Mouse (Mus musculus): ENCODE measurements around the gene Taco1. TPM values are rescaled to one million over a fixed set of nuclear protein-coding genes. Genes with fewer than 3 reads are reported as not detected.
"Not testable (repeated sequence)": the region's sequence is repeated elsewhere in the genome, so short reads cannot be mapped to it uniquely, and the experiment has no call there.

Gene Taco1
- polyA plus RNA-seq, 1 experiment from 2014 or later = 12.8 TPM

GRCm38 (mm10) chr11:106055341-106055740 lies 10.5 kb upstream of the Taco1 start:
- 0 out of 2 replicates have a peak, but pooled peaks have one; percentile 23 for ATAC-seq (replicated peaks; ENCODE audit: low FRiP score)
- DNase-seq (ENCODE audit: low spot score) = no peak
- H3K27ac ChIP-seq (ENCODE audit: low read depth, low read length) = peak overlapping the region; percentile 94
- no peak overlapping the region for H3K4me3 ChIP-seq (ENCODE audit: low read depth, low read length)
- peaks cover 54% of the 10 kb centered on the region for H3K36me3 ChIP-seq (ENCODE audit: control insufficient read depth, insufficient read depth, low read length)
- H3K27me3 ChIP-seq (replicated peaks; ENCODE audit: control insufficient read depth, insufficient read depth, low read length) = no peaks in the 10 kb centered on the region
- H3K4me1 ChIP-seq (replicated peaks; ENCODE audit: control insufficient read depth, insufficient read depth, low read length) = peaks cover 33% of the 10 kb centered on the region
- 69% methylated on average over 6 of the region's 6 CpGs for WGBS
- H3K9me3 ChIP-seq (ENCODE audit: control insufficient read depth, low read length) = no peaks in the 10 kb centered on the region
- H3K9ac ChIP-seq (ENCODE audit: low read depth, low read length) = no peak overlapping the region; the same call in 1 of the 2 replicates
- peak overlapping the region; percentile 23 for H3K4me2 ChIP-seq

GRCm38 (mm10) chr11:106056819-106057491 lies 8.9 kb upstream of the Taco1 start:
- peak overlapping the region; percentile 59 for H3K4me2 ChIP-seq
- 43% methylated on average over 8 of the region's 8 CpGs for WGBS
- peak overlapping the region; percentile 94 for H3K27ac ChIP-seq (ENCODE audit: low read depth, low read length)
- peaks cover 33% of the 10 kb centered on the region for H3K4me1 ChIP-seq (replicated peaks; ENCODE audit: control insufficient read depth, insufficient read depth, low read length)
- no peaks in the 10 kb centered on the region for H3K9me3 ChIP-seq (ENCODE audit: control insufficient read depth, low read length)
- H3K4me3 ChIP-seq (ENCODE audit: low read depth, low read length) = no peak overlapping the region
- no peaks in the 10 kb centered on the region for H3K27me3 ChIP-seq (replicated peaks; ENCODE audit: control insufficient read depth, insufficient read depth, low read length)
- H3K36me3 ChIP-seq (ENCODE audit: control insufficient read depth, insufficient read depth, low read length) = peaks cover 43% of the 10 kb centered on the region
- peak; percentile 93 for ATAC-seq (replicated peaks; ENCODE audit: low FRiP score)
- DNase-seq (ENCODE audit: low spot score) = no peak
- peak overlapping the region; percentile 57; the same call in 1 of the 2 replicates for H3K9ac ChIP-seq (ENCODE audit: low read depth, low read length)

- Histone ChIP-seq H3K9me3 (ENCODE audit: control insufficient read depth, low read length) (no peaks in the 10 kb centered on the region), H3K36me3 (ENCODE audit: control insufficient read depth, insufficient read depth, low read length) (peaks cover 36% of the 10 kb centered on the region), H3K9ac (ENCODE audit: low read depth, low read length) (0 out of 2 replicates have a peak overlapping the region, but pooled peaks have one; percentile 31), H3K4me3 (ENCODE audit: low read depth, low read length) (no peak overlapping the region), H3K4me2 (no peak overlapping the region), H3K27me3 (replicated peaks; ENCODE audit: control insufficient read depth, insufficient read depth, low read length) (no peaks in the 10 kb centered on the region), H3K4me1 (replicated peaks; ENCODE audit: control insufficient read depth, insufficient read depth, low read length) (peaks cover 33% of the 10 kb centered on the region), H3K27ac (ENCODE audit: low read depth, low read length) (no peak overlapping the region; the same call in 1 of the 2 replicates)
- ATAC-seq (replicated peaks; ENCODE audit: low FRiP score) = no peak
- 86% methylated on average over 8 of the region's 8 CpGs for WGBS
- DNase-seq (ENCODE audit: low spot score) = no peak
These were observed 7.8 kb upstream of the Taco1 start for GRCm38 (mm10) chr11:106058020-106058419.

GRCm38 (mm10) chr11:106060549-106060948 lies 5.3 kb upstream of the Taco1 start:
- 76% methylated on average over 1 of the region's 1 CpGs for WGBS

GRCm38 (mm10) chr11:106061311-106061710 lies 4.5 kb upstream of the Taco1 start:
- Histone ChIP-seq H3K36me3 (ENCODE audit: control insufficient read depth, insufficient read depth, low read length) (peaks cover 11% of the 10 kb centered on the region), H3K9me3 (ENCODE audit: control insufficient read depth, low read length) (no peaks in the 10 kb centered on the region), H3K4me3 (ENCODE audit: low read depth, low read length) (no peak overlapping the region), H3K4me2 (no peak overlapping the region), H3K27me3 (replicated peaks; ENCODE audit: control insufficient read depth, insufficient read depth, low read length) (no peaks in the 10 kb centered on the region), H3K27ac (ENCODE audit: low read depth, low read length) (no peak overlapping the region), H3K9ac (ENCODE audit: low read depth, low read length) (no peak overlapping the region), H3K4me1 (replicated peaks; ENCODE audit: control insufficient read depth, insufficient read depth, low read length) (peaks cover 15% of the 10 kb centered on the region)
- no peak for DNase-seq (ENCODE audit: low spot score)
- no peak for ATAC-seq (replicated peaks; ENCODE audit: low FRiP score)
- WGBS = 75% methylated on average over 1 of the region's 1 CpGs

More at GRCm38 (mm10) chr11:106060549-106060948, 5.3 kb upstream of the Taco1 start:
- Histone ChIP-seq H3K27me3 (replicated peaks; ENCODE audit: control insufficient read depth, insufficient read depth, low read length) (no peaks in the 10 kb centered on the region), H3K4me3 (ENCODE audit: low read depth, low read length) (no peak overlapping the region), H3K4me2 (no peak overlapping the region), H3K9me3 (ENCODE audit: control insufficient read depth, low read length) (no peaks in the 10 kb centered on the region), H3K27ac (ENCODE audit: low read depth, low read length) (no peak overlapping the region), H3K4me1 (replicated peaks; ENCODE audit: control insufficient read depth, insufficient read depth, low read length) (peaks cover 23% of the 10 kb centered on the region), H3K9ac (ENCODE audit: low read depth, low read length) (no peak overlapping the region), H3K36me3 (ENCODE audit: control insufficient read depth, insufficient read depth, low read length) (peaks cover 14% of the 10 kb centered on the region)
- DNase-seq (ENCODE audit: low spot score) (no peak), ATAC-seq (replicated peaks; ENCODE audit: low FRiP score) (no peak)

- WGBS = 82% methylated on average over 5 of the region's 5 CpGs
- ATAC-seq (replicated peaks; ENCODE audit: low FRiP score) = no peak
- Histone ChIP-seq H3K27me3 (replicated peaks; ENCODE audit: control insufficient read depth, insufficient read depth, low read length) (no peaks in the 10 kb centered on the region), H3K4me1 (replicated peaks; ENCODE audit: control insufficient read depth, insufficient read depth, low read length) (peaks cover 5% of the 10 kb centered on the region), H3K4me2 (no peak overlapping the region), H3K27ac (ENCODE audit: low read depth, low read length) (no peak overlapping the region), H3K36me3 (ENCODE audit: control insufficient read depth, insufficient read depth, low read length) (peaks cover 2% of the 10 kb centered on the region), H3K9me3 (ENCODE audit: control insufficient read depth, low read length) (no peaks in the 10 kb centered on the region), H3K9ac (ENCODE audit: low read depth, low read length) (no peak overlapping the region), H3K4me3 (ENCODE audit: low read depth, low read length) (no peak overlapping the region)
- no peak for DNase-seq (ENCODE audit: low spot score)
These were observed 2.1 kb upstream of the Taco1 start for GRCm38 (mm10) chr11:106063756-106064155.

- Histone ChIP-seq H3K4me2 (peak overlapping the region; percentile 82), H3K4me1 (replicated peaks; ENCODE audit: control insufficient read depth, insufficient read depth, low read length) (peaks cover 5% of the 10 kb centered on the region), H3K27me3 (replicated peaks; ENCODE audit: control insufficient read depth, insufficient read depth, low read length) (no peaks in the 10 kb centered on the region), H3K36me3 (ENCODE audit: control insufficient read depth, insufficient read depth, low read length) (no peaks in the 10 kb centered on the region; the same call in 1 of the 2 replicates), H3K9me3 (ENCODE audit: control insufficient read depth, low read length) (no peaks in the 10 kb centered on the region), H3K27ac (ENCODE audit: low read depth, low read length) (0 out of 2 replicates have a peak overlapping the region, but pooled peaks have one; percentile 21), H3K4me3 (ENCODE audit: low read depth, low read length) (peak overlapping the region; percentile 95), H3K9ac (ENCODE audit: low read depth, low read length) (peak overlapping the region; percentile 96)
- WGBS = 34% methylated on average over 18 of the region's 18 CpGs
- DNase-seq (ENCODE audit: low spot score) (no peak), ATAC-seq (replicated peaks; ENCODE audit: low FRiP score) (no peak; the same call in 1 of the 2 replicates)
These were observed 563 bp upstream of the Taco1 start for GRCm38 (mm10) chr11:106065073-106065922.

GRCm38 (mm10) chr11:106066616-106067015 lies 755 bp downstream of the Taco1 start:
- H3K9me3 ChIP-seq (ENCODE audit: control insufficient read depth, low read length); H3K36me3 ChIP-seq (ENCODE audit: control insufficient read depth, insufficient read depth, low read length); H3K4me1 ChIP-seq (replicated peaks; ENCODE audit: control insufficient read depth, insufficient read depth, low read length); H3K27me3 ChIP-seq (replicated peaks; ENCODE audit: control insufficient read depth, insufficient read depth, low read length): not testable (repeated sequence)
- 7% methylated on average over 23 of the region's 23 CpGs for WGBS
- DNase-seq (ENCODE audit: low spot score) (peak; percentile 70), ATAC-seq (replicated peaks; ENCODE audit: low FRiP score) (0 out of 2 replicates have a peak, but pooled peaks have one; percentile 1)
- Histone ChIP-seq H3K9ac (ENCODE audit: low read depth, low read length) (peak overlapping the region; percentile 96), H3K4me2 (peak overlapping the region; percentile 82), H3K4me3 (ENCODE audit: low read depth, low read length) (peak overlapping the region; percentile 95), H3K27ac (ENCODE audit: low read depth, low read length) (peak overlapping the region; percentile 81)
